Mouse (Mus musculus): ENCODE data around the gene Osbp2. TPM values are rescaled to one million over a fixed set of nuclear protein-coding genes. Genes with fewer than 3 reads are reported as not detected.

Osbp2 gene
- total RNA-seq, 2 experiments from 2014 or later = 6.7 to 8.5 TPM

GRCm38 (mm10) chr11:3876419-3876818 lies 12.7 kb upstream of the Osbp2 start:
- intact Hi-C loops (cut with DNase I) = loop anchor here (5.0 kb wide), 1 partner anchor 164 kb away; no protein-coding TSS in a partner anchor
- no peak for DNase-seq

- intact Hi-C loops (cut with DNase I) = loop anchor here (5.0 kb wide), 1 partner anchor 37 kb away; no protein-coding TSS in a partner anchor
- no peak for DNase-seq
Observed at GRCm38 (mm10) chr11:3864343-3864742, 640 bp upstream of the Osbp2 start.

- intact Hi-C loops (cut with DNase I) = loop anchor here (5.0 kb wide), 1 partner anchor 36 kb away; no protein-coding TSS in a partner anchor
Observed at GRCm38 (mm10) chr11:3862661-3863453, 846 bp downstream of the Osbp2 start.

GRCm38 (mm10) chr11:3860361-3860760 lies 3.3 kb downstream of the Osbp2 start:
- intact Hi-C loops (cut with DNase I) = loop anchor here (5.0 kb wide), 1 partner anchor 33 kb away; no protein-coding TSS in a partner anchor
- no peak for DNase-seq

More at GRCm38 (mm10) chr11:3862661-3863453, 846 bp downstream of the Osbp2 start:
- DNase-seq = no peak

- intact Hi-C loops (cut with DNase I) = loop anchor here (5.0 kb wide), 1 partner anchor 32 kb away; no protein-coding TSS in a partner anchor
- no peak for DNase-seq
Observed at GRCm38 (mm10) chr11:3859778-3860177, 3.9 kb downstream of the Osbp2 start.

GRCm38 (mm10) chr11:3857902-3858301 lies 5.8 kb downstream of the Osbp2 start:
- intact Hi-C loops (cut with DNase I) = no loop called here
- DNase-seq = no peak

GRCm38 (mm10) chr11:3855846-3856245 lies 7.9 kb downstream of the Osbp2 start:
- intact Hi-C loops (cut with DNase I) = no loop called here
- no peak for DNase-seq

GRCm38 (mm10) chr11:3854156-3854555 lies 9.5 kb downstream of the Osbp2 start:
- intact Hi-C loops (cut with DNase I) = no loop called here
- DNase-seq = no peak

- DNase-seq = peak; percentile 45 to 75
- intact Hi-C loops (cut with DNase I) = no loop called here
Observed at GRCm38 (mm10) chr11:3853481-3854034, 10.1 kb downstream of the Osbp2 start.

GRCm38 (mm10) chr11:3853031-3853430 lies 10.7 kb downstream of the Osbp2 start:
- DNase-seq = no peak
- intact Hi-C loops (cut with DNase I) = no loop called here

GRCm38 (mm10) chr11:3851872-3852271 lies 11.8 kb downstream of the Osbp2 start:
- no peak for DNase-seq
- intact Hi-C loops (cut with DNase I) = no loop called here

GRCm38 (mm10) chr11:3850746-3851277 lies 12.9 kb downstream of the Osbp2 start:
- intact Hi-C loops (cut with DNase I) = no loop called here
- DNase-seq = no peak

GRCm38 (mm10) chr11:3850315-3850614 lies 13.4 kb downstream of the Osbp2 start:
- no peak for DNase-seq
- intact Hi-C loops (cut with DNase I) = no loop called here

- DNase-seq = no peak
- intact Hi-C loops (cut with DNase I) = no loop called here
Observed at GRCm38 (mm10) chr11:3849469-3850314, 14.0 kb downstream of the Osbp2 start.

- intact Hi-C loops (cut with DNase I) = no loop called here
- no peak for DNase-seq
Observed at GRCm38 (mm10) chr11:3846351-3846750, 17.4 kb downstream of the Osbp2 start.

GRCm38 (mm10) chr11:3843943-3844734 lies 19.6 kb downstream of the Osbp2 start:
- DNase-seq = peak; percentile 13 to 34
- intact Hi-C loops (cut with DNase I) = no loop called here

GRCm38 (mm10) chr11:3835271-3835670 lies 28.4 kb downstream of the Osbp2 start:
- no peak for DNase-seq
- intact Hi-C loops (cut with DNase I) = no loop called here

GRCm38 (mm10) chr11:3834421-3835098 lies 29.1 kb downstream of the Osbp2 start:
- peak; percentile 42 to 67 for DNase-seq
- intact Hi-C loops (cut with DNase I) = no loop called here
